Mouse (Mus musculus): ENCODE data around the gene Hoxd8. TPM values are rescaled to one million over a fixed set of nuclear protein-coding genes. Genes with fewer than 3 reads are reported as not detected.
A peak's percentile ranks its signal among the peaks of the same experiment; 100 is the strongest.

Gene Hoxd8
- polyA plus RNA-seq, 1 experiment, result 1.4 TPM

DNA sequence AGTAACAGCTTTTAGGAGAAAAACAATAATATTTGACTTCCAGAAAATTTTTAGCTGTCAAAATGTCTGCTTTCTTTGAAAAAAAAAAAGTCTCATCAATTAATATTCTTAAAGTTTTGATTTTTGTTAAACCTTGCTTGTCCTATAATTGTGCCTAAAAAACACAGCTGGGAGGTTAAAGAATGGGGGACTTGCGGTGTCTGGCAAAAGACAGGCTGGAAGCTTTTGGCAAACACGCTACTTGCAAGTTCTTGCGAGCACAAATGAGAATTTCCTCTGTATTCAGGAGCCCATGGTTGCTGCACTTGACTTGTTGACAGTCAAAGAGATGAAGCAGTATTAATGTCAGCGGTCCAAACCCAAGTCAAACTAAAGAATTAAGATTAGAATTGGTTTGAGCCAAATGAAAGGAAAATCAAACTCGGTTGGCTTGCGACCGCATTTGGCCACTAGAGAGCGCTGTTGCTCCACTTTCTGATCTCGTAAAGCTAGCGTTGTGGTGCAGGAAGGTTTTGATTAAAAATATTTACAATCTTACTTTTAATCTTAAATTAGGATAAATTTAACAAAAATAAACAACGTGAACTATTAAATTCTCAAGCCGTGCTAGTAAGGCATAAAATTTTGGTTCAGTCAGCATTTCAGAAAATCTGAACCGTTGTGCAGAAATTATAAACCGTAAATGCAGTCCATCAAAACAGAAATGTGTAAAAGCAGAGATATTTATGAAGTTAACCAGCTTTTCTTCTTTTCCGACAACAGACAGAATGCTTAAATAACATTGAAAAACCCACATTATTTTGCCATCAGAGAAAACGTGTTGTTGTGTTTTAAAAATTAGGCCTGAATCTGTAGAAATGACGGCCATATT lies 2.2 kb upstream of the Hoxd8 start:
- Histone ChIP-seq H3K4me3 (replicated peaks; ENCODE audit: control insufficient read depth, low read depth, low read length) (no peak overlapping the region), H3K4me1 (ENCODE audit: control insufficient read depth, insufficient read depth, low read length) (no peaks in the 10 kb centered on the region), H3K27ac (ENCODE audit: control insufficient read depth, insufficient read depth, low read depth, low read length, poor library complexity) (no peak overlapping the region)
- 17% methylated on average over 17 of the region's 17 CpGs for WGBS
- peak; percentile 80 for TF ChIP-seq CTCF (IDR thresholded peaks at IDR 0.05; ENCODE audit: control insufficient read depth, insufficient read depth, low read length)
- no peak for TF ChIP-seq POLR2A (IDR thresholded peaks at IDR 0.05; ENCODE audit: borderline replicate concordance, control insufficient read depth, low read depth, low read length)

DNA sequence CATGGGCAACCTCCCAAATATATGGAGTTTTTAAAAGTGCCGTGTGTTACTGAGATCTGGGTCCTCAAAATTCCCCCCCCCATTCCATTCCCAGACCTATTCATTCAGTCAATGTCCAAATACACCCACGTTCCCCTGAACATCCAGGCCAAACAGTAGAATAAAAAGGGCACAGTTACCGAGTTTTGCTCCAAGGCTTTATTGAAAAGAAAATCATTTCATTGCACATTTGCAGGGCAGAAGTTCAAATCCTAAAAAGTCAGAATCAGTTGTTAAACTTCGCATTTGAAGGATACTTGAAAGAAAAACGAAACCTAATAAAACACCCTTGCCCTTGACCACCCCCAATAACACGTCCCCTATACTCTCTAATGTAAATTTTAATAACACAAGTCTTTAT lies 1.6 kb upstream of the Hoxd8 start:
- TF ChIP-seq CTCF (IDR thresholded peaks at IDR 0.05; ENCODE audit: control insufficient read depth, insufficient read depth, low read length) (no peak), POLR2A (IDR thresholded peaks at IDR 0.05; ENCODE audit: borderline replicate concordance, control insufficient read depth, low read depth, low read length) (no peak)
- H3K4me1 ChIP-seq (ENCODE audit: control insufficient read depth, insufficient read depth, low read length), result no peaks in the 10 kb centered on the region
- no peak overlapping the region for H3K4me3 ChIP-seq (replicated peaks; ENCODE audit: control insufficient read depth, low read depth, low read length)
- 46% methylated on average over 6 of the region's 6 CpGs for WGBS
- H3K27ac ChIP-seq (ENCODE audit: control insufficient read depth, insufficient read depth, low read depth, low read length, poor library complexity), result no peak overlapping the region

DNA sequence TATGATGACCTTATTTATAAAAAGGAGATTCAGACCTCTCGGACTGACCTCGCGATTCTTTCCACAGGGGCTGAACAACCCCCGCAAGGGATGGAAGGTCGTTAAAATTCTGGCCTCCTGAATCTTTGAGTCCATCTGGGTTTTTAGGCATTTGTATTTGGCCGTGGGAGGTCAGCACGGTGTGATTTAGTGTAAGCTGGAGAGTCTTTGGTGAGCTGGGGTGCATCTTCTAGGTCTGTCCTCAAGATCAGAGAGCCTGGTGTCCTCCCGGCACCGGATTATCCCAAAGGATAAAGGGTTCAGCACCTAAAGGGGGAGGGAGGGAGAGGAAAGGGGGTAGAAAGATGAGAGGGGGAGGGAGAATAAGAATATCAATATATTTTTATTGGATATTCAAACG lies 1.1 kb upstream of the Hoxd8 start:
- Histone ChIP-seq H3K27ac (ENCODE audit: control insufficient read depth, insufficient read depth, low read depth, low read length, poor library complexity) (no peak overlapping the region), H3K4me1 (ENCODE audit: control insufficient read depth, insufficient read depth, low read length) (no peaks in the 10 kb centered on the region), H3K4me3 (replicated peaks; ENCODE audit: control insufficient read depth, low read depth, low read length) (no peak overlapping the region)
- TF ChIP-seq CTCF (IDR thresholded peaks at IDR 0.05; ENCODE audit: control insufficient read depth, insufficient read depth, low read length) (no peak), POLR2A (IDR thresholded peaks at IDR 0.05; ENCODE audit: borderline replicate concordance, control insufficient read depth, low read depth, low read length) (no peak)
- 33% methylated on average over 10 of the region's 10 CpGs for WGBS

DNA sequence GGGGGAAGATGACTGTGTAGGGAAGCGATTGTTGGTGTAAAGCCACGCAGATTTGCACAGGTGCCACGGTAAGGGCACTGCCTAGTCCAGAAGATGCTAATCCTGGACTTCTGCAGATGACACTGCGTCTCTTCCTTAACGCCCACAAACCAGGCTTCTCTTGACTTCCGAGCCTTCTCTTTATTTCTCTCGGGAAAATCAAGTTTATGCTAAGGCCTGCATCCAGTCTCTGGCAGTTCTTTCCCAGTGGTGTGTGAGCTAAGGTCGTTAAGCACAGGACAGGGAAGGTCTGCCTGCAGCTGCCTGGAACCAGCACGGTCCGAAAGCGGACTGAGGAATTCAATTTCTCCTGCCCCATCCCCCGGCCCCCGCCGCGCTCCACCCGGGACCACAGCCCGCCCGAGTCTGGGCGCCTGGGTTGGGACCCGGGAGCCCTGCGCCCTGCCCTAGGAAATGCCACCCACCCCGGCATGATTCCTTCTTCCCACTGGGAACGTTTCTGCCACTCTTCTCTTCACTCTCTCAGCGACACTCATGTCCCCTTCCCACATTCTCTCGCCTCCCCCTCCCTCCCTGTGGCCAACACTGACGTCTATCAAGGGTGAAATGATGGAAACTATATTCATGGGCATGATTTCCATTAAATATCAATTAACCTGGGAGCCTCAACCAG lies 559 bp upstream of the Hoxd8 start:
- Histone ChIP-seq H3K27ac (ENCODE audit: control insufficient read depth, insufficient read depth, low read depth, low read length, poor library complexity) (no peak overlapping the region), H3K4me1 (ENCODE audit: control insufficient read depth, insufficient read depth, low read length) (no peaks in the 10 kb centered on the region), H3K4me3 (replicated peaks; ENCODE audit: control insufficient read depth, low read depth, low read length) (no peak overlapping the region)
- TF ChIP-seq POLR2A (IDR thresholded peaks at IDR 0.05; ENCODE audit: borderline replicate concordance, control insufficient read depth, low read depth, low read length) (no peak), CTCF (IDR thresholded peaks at IDR 0.05; ENCODE audit: control insufficient read depth, insufficient read depth, low read length) (no peak)
- WGBS, result 12% methylated on average over 26 of the region's 26 CpGs

DNA sequence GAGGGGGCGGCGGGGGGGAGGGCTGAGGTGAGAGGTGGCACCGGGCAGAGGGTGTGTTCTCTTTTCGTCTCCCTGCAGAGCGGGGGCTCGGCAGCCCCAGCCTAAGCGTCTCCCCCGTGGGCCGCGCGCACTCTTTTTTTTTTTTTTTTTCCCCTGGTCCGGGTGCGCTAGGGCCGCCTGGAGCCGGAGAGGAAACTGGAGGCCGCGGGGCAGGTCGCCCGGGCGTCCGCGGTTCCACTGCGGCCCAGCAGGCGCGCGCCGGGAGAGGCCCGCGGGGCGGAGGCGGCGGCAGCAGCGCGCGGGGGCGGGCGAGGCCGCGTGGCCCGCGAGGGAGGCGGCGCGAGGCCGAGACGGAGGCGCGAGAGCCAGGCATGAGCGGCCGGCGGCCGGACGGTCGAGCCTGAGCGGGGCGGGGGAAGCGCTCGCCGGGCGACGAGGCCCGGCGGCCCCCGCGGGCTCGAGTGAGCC lies 618 bp downstream of the Hoxd8 start:
- Histone ChIP-seq H3K4me1 (ENCODE audit: control insufficient read depth, insufficient read depth, low read length) (no peaks in the 10 kb centered on the region), H3K27ac (ENCODE audit: control insufficient read depth, insufficient read depth, low read depth, low read length, poor library complexity) (no peak overlapping the region; the same call in 1 of the 2 replicates), H3K4me3 (replicated peaks; ENCODE audit: control insufficient read depth, low read depth, low read length) (no peak overlapping the region)
- under 1% methylated on average over 60 of the region's 66 CpGs for WGBS
- TF ChIP-seq POLR2A (IDR thresholded peaks at IDR 0.05; ENCODE audit: borderline replicate concordance, control insufficient read depth, low read depth, low read length), result no peak
- no peak for TF ChIP-seq CTCF (IDR thresholded peaks at IDR 0.05; ENCODE audit: control insufficient read depth, insufficient read depth, low read length)

DNA sequence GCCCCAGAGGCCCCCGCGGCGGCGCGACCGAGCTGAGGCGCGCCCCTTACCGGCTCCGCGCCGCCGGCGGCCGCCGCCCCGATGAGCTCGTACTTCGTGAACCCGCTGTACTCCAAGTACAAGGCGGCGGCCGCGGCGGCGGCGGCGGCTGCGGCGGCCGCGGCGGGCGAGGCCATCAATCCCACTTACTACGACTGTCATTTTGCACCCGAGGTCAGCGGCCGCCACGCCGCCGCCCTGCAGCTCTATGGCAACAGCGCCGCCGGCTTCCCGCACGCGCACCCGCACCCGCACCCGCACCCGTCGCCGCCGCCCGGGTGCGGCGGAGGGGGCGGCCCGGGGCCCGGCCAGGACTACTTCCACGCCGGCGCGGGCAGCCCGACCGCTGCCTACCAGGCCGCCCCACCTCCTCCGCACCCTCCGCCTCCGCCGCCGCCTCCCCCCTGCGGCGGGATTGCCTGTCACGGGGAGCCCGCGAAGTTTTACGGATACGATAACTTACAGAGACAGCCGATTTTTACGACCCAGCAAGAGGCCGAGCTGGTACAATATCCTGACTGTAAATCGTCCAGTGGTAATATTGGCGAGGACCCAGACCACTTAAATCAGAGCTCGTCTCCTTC lies 1.2 kb downstream of the Hoxd8 start:
- TF ChIP-seq CTCF (IDR thresholded peaks at IDR 0.05; ENCODE audit: control insufficient read depth, insufficient read depth, low read length), result no peak
- TF ChIP-seq POLR2A (IDR thresholded peaks at IDR 0.05; ENCODE audit: borderline replicate concordance, control insufficient read depth, low read depth, low read length), result no peak
- 1% methylated on average over 83 of the region's 85 CpGs for WGBS
- no peak overlapping the region for H3K27ac ChIP-seq (ENCODE audit: control insufficient read depth, insufficient read depth, low read depth, low read length, poor library complexity)
- no peaks in the 10 kb centered on the region for H3K4me1 ChIP-seq (ENCODE audit: control insufficient read depth, insufficient read depth, low read length)
- no peak overlapping the region for H3K4me3 ChIP-seq (replicated peaks; ENCODE audit: control insufficient read depth, low read depth, low read length)

DNA sequence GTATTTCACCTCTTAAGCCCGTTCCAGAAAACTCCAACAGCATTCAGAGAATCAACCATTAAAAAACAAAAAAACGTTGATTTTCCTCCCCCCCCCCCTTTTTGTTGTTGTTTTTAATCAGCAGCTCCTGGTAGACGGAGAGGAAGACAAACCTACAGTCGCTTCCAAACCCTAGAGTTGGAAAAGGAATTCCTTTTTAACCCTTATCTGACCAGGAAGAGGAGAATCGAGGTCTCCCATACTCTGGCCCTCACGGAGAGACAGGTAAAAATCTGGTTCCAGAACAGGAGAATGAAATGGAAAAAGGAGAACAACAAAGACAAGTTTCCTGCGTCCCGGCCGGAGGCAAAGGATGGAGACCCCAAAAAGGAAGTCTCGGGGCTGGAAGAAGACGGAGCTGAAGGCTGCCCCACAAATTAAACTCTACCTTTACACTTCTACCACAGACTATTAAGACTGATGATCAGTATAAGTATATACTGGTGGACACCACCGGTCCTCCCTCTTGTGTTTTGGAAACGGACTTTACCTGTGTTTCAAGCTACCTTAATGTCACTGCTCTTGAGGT lies 2.1 kb downstream of the Hoxd8 start:
- Histone ChIP-seq H3K4me1 (ENCODE audit: control insufficient read depth, insufficient read depth, low read length) (no peaks in the 10 kb centered on the region), H3K4me3 (replicated peaks; ENCODE audit: control insufficient read depth, low read depth, low read length) (no peak overlapping the region), H3K27ac (ENCODE audit: control insufficient read depth, insufficient read depth, low read depth, low read length, poor library complexity) (no peak overlapping the region)
- TF ChIP-seq CTCF (IDR thresholded peaks at IDR 0.05; ENCODE audit: control insufficient read depth, insufficient read depth, low read length) (no peak), POLR2A (IDR thresholded peaks at IDR 0.05; ENCODE audit: borderline replicate concordance, control insufficient read depth, low read depth, low read length) (no peak)
- 8% methylated on average over 13 of the region's 13 CpGs for WGBS

DNA sequence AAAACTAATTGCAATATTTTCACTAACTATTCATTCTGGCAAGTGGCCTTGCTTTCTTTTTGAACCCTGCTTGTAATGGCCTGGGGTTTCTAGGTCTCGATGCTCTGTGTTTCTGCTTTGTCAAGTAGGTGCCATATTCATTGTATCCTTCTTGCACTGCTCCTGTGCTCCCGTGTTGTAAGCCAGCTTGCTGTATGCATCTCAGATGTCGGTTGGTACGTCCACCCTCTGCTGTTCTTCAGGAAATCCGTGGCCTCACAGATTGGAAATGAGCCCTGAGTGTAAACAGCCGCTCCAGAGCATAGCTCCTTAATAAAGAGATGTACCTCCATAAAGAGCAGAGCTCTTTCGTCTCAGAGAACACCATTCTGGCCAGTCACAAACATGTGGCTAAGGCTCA lies 3.2 kb downstream of the Hoxd8 start:
- TF ChIP-seq POLR2A (IDR thresholded peaks at IDR 0.05; ENCODE audit: borderline replicate concordance, control insufficient read depth, low read depth, low read length) (no peak), CTCF (IDR thresholded peaks at IDR 0.05; ENCODE audit: control insufficient read depth, insufficient read depth, low read length) (no peak)
- Histone ChIP-seq H3K27ac (ENCODE audit: control insufficient read depth, insufficient read depth, low read depth, low read length, poor library complexity) (no peak overlapping the region), H3K4me1 (ENCODE audit: control insufficient read depth, insufficient read depth, low read length) (no peaks in the 10 kb centered on the region), H3K4me3 (replicated peaks; ENCODE audit: control insufficient read depth, low read depth, low read length) (no peak overlapping the region)
- 25% methylated on average over 7 of the region's 7 CpGs for WGBS

Measured in bone marrow, adult 2 months (tissue).